Mouse (Mus musculus): ENCODE measurements around the gene Pard6b. TPM values are rescaled to one million over a fixed set of nuclear protein-coding genes. Genes with fewer than 3 reads are reported as not detected.

The Pard6b gene
- polyA plus RNA-seq, 1 experiment from 2014 or later = 9.2 TPM

DNA sequence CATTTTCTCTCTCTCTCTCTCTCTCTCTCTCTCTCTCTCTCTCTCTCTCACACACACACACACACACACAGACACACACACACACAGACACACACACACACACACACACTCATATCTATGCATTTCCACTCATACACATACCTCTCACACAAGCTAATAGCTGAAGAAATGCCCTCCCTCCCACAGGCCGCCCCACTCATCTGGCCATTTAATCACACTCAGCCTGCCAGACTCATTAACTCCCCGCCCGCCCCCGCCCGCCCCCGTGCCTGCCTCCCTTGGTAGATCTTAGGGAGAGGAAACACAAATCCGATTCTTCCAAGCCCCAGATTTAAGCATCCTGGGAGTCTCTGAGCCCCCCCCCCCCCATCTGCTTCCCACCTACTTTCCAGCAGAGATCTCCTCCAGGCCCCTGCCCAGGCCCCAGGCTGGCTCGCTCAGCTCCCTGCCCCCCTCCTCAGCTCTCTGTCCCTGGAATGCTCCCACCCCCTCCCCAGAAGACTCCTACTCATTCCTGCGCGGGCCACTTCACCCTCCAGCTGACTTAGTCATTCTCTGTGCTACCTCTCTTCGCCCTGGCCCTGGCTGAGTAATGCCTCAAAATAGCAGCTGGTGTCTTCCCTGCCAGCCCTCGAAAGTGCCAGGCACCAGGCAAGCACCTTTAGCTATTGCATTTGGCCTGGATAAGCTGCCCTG, 8.2 kb upstream of the Pard6b start:
- Histone ChIP-seq H3K4me2 (ENCODE audit: low read length) (no peak overlapping the region), H3K4me1 (ENCODE audit: control insufficient read depth, insufficient read depth, low read length) (no peaks in the 10 kb centered on the region), H3K27ac (replicated peaks; ENCODE audit: low read depth, low read length) (no peak overlapping the region), H3K27me3 (ENCODE audit: control insufficient read depth, insufficient read depth, low read length) (no peaks in the 10 kb centered on the region), H3K4me3 (replicated peaks; ENCODE audit: low read depth, low read length) (no peak overlapping the region), H3K9ac (replicated peaks; ENCODE audit: low read length) (no peak overlapping the region), H3K36me3 (ENCODE audit: control insufficient read depth, insufficient read depth, low read length) (no peaks in the 10 kb centered on the region), H3K9me3 (ENCODE audit: control insufficient read depth, low read length) (no peaks in the 10 kb centered on the region)
- 0 out of 2 replicates have a peak, but pooled peaks have one; percentile 20 for ATAC-seq (ENCODE audit: low FRiP score, low TSS enrichment)
- no peak for DNase-seq
- WGBS = 7% methylated on average over 12 of the region's 12 CpGs

DNA sequence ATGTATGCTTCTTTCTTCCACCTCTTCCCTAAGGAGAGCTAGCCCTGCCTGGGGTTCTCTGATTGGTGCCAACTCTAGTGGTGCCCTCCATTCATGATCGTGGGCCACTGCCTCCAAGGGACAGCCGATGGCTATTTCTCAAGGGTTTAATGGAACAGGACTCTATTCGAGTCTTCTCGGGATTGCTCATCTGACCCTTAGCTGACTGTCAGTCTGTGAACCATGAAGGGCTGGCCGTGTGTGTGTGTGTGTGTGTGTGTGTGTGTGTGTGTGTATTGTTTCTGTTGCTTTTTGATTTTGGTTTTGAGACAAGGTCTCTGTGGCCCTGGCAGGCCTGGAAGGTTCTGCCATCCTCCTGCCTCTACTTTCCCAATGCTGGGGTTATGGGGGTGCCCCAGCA, 7.1 kb upstream of the Pard6b start:
- H3K36me3 ChIP-seq (ENCODE audit: control insufficient read depth, insufficient read depth, low read length) = no peaks in the 10 kb centered on the region
- WGBS = 54% methylated on average over 5 of the region's 5 CpGs
- no peak for DNase-seq
- H3K9ac ChIP-seq (replicated peaks; ENCODE audit: low read length) = no peak overlapping the region
- no peaks in the 10 kb centered on the region for H3K4me1 ChIP-seq (ENCODE audit: control insufficient read depth, insufficient read depth, low read length)
- no peak overlapping the region for H3K4me2 ChIP-seq (ENCODE audit: low read length)
- H3K9me3 ChIP-seq (ENCODE audit: control insufficient read depth, low read length) = no peaks in the 10 kb centered on the region
- no peak overlapping the region for H3K4me3 ChIP-seq (replicated peaks; ENCODE audit: low read depth, low read length)
- H3K27me3 ChIP-seq (ENCODE audit: control insufficient read depth, insufficient read depth, low read length) = no peaks in the 10 kb centered on the region
- no peak overlapping the region for H3K27ac ChIP-seq (replicated peaks; ENCODE audit: low read depth, low read length)
- no peak for ATAC-seq (ENCODE audit: low FRiP score, low TSS enrichment)

DNA sequence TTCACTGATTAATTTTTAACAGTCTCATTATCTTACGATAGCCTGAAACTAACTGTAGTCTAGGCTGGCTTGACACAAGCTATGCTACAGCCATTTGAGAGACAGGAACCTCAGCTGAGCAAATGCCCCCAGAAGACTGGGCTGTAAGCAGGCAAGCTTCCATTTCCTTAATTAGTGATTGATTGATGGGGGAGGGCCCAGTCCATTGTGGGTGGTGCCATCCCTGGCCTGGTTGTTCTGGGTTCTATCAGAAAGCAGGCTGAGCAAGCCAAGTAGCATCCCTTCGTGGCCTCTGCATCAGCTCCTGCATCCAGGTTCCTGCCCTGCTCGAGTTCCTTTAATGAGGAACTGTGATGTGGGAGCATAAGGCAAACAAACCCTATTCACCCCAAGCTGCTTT, 6.3 kb upstream of the Pard6b start:
- Histone ChIP-seq H3K36me3 (ENCODE audit: control insufficient read depth, insufficient read depth, low read length) (no peaks in the 10 kb centered on the region), H3K9me3 (ENCODE audit: control insufficient read depth, low read length) (no peaks in the 10 kb centered on the region), H3K4me3 (replicated peaks; ENCODE audit: low read depth, low read length) (no peak overlapping the region), H3K27me3 (ENCODE audit: control insufficient read depth, insufficient read depth, low read length) (no peaks in the 10 kb centered on the region), H3K27ac (replicated peaks; ENCODE audit: low read depth, low read length) (no peak overlapping the region), H3K4me2 (ENCODE audit: low read length) (no peak overlapping the region), H3K4me1 (ENCODE audit: control insufficient read depth, insufficient read depth, low read length) (no peaks in the 10 kb centered on the region), H3K9ac (replicated peaks; ENCODE audit: low read length) (no peak overlapping the region)
- 67% methylated on average over 3 of the region's 3 CpGs for WGBS
- ATAC-seq (ENCODE audit: low FRiP score, low TSS enrichment) (no peak), DNase-seq (no peak)

DNA sequence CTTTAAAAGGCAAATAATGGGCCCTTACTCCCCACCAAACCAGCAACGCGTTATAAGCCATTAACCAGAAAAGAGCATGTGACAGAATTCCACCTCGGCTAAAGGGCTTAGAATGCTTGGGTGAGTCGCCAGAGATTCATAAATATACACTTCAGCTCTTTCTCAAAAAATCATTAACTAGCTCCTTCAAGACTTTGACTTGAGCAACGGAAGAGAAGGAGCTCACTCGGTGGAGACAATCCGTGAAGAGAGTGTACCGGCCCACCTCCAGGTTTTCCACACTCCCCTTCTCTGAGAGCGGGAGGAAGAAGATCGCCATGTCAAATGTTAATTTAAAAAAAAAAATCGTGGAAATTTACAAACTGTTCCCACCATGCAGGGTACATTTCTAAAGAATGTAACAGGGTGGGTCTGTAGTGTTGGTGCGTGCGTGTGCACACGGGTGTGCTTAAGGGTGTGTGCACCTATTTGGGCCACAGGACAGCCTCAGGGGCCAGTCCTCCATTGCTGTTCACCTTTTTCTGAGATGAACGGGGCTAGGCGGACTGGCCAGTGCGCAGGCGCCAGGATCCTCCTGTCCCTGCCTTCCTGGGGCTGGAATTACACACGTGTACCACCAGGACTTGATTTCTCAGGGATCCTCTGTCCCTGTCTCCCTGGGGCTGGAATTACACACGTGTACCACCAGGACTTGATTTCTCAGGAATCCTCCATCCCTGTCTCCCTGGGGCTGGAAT, 3.8 kb upstream of the Pard6b start:
- no peak for ATAC-seq (ENCODE audit: low FRiP score, low TSS enrichment)
- Histone ChIP-seq H3K9ac (replicated peaks; ENCODE audit: low read length) (no peak overlapping the region), H3K4me1 (ENCODE audit: control insufficient read depth, insufficient read depth, low read length) (peaks cover 7% of the 10 kb centered on the region; the same call in 1 of the 2 replicates), H3K4me3 (replicated peaks; ENCODE audit: low read depth, low read length) (no peak overlapping the region), H3K27ac (replicated peaks; ENCODE audit: low read depth, low read length) (no peak overlapping the region), H3K27me3 (ENCODE audit: control insufficient read depth, insufficient read depth, low read length) (no peaks in the 10 kb centered on the region), H3K36me3 (ENCODE audit: control insufficient read depth, insufficient read depth, low read length) (no peaks in the 10 kb centered on the region), H3K4me2 (ENCODE audit: low read length) (no peak overlapping the region), H3K9me3 (ENCODE audit: control insufficient read depth, low read length) (no peaks in the 10 kb centered on the region)
- WGBS = 79% methylated on average over 20 of the region's 20 CpGs
- DNase-seq = no peak

DNA sequence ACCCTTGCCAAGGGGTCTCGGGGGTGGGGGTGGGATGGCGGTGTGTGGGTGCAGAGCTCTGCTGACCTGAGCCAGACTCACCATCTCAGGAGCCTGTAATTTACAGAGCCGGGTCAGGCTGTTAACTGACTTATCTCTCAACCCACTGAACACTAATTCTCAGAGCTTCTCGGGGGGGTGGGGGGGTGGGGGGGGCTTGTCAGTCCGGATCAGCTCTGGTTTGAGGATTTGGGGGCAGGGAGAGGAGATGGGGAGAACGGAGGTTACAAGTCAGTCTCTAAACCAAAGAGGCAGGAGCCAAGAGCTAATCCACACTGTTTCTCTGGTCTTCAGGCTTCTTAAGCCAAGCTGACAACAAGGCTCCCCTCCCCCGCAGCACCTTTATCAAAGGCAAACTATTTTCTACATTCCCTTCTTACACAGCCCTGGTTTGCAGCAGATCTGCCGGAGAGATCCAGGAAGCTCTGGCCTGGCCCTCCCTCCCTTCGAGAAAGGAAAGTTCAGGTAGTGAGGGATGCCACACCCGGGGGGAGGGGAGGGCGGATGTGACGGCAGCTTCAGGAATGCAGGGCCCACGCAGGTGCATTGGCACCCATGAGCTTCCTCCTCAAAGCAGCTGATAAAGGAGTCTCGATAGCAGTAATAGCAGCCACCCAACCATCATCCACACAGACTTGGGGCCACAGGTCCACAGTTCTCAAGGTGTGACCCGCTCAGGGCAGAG, 2.5 kb upstream of the Pard6b start:
- no peak overlapping the region for H3K9ac ChIP-seq (replicated peaks; ENCODE audit: low read length)
- no peak overlapping the region for H3K4me2 ChIP-seq (ENCODE audit: low read length)
- no peak overlapping the region for H3K27ac ChIP-seq (replicated peaks; ENCODE audit: low read depth, low read length)
- no peaks in the 10 kb centered on the region for H3K9me3 ChIP-seq (ENCODE audit: control insufficient read depth, low read length)
- no peak for ATAC-seq (ENCODE audit: low FRiP score, low TSS enrichment)
- H3K27me3 ChIP-seq (ENCODE audit: control insufficient read depth, insufficient read depth, low read length) = peaks cover 10% of the 10 kb centered on the region; the same call in 1 of the 2 replicates
- H3K4me3 ChIP-seq (replicated peaks; ENCODE audit: low read depth, low read length) = no peak overlapping the region
- peaks cover 14% of the 10 kb centered on the region; the same call in 1 of the 2 replicates for H3K4me1 ChIP-seq (ENCODE audit: control insufficient read depth, insufficient read depth, low read length)
- 51% methylated on average over 15 of the region's 15 CpGs for WGBS
- H3K36me3 ChIP-seq (ENCODE audit: control insufficient read depth, insufficient read depth, low read length) = no peaks in the 10 kb centered on the region
- DNase-seq = no peak

DNA sequence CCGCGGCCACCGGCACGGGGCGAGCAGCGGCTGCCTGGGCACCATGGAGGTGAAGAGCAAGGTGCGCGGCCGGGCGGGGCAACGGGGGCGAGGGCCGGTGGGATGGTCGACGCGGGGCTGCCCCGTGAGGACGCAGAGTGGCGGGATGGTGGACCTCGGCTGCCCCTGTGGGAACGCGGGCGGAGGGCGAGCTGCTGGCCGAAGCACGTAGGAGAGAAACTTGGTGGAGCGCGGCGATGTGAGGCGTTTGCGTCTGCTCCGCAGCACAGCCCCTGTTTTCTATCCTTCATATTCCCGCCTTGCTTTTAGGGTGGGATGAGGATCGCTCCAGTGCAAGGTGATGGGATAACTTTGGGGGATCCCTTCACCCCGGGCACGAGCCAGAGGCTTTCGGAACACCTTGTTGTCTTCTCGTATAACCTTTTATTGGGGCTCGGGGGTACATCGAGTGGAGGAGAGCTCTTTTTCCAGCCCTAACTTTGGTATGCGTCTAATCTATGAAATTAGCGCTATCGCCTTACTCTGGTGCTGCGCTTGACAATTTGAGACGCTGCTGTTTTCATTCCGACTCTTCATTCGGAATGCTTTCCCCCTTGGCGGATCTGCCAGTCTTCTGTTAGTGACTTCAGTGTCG, 612 bp downstream of the Pard6b start:
- Histone ChIP-seq H3K27me3 (ENCODE audit: control insufficient read depth, insufficient read depth, low read length) (peaks cover 12% of the 10 kb centered on the region; the same call in 1 of the 2 replicates), H3K36me3 (ENCODE audit: control insufficient read depth, insufficient read depth, low read length) (no peaks in the 10 kb centered on the region), H3K27ac (replicated peaks; ENCODE audit: low read depth, low read length) (peak overlapping the region; percentile 90), H3K9me3 (ENCODE audit: control insufficient read depth, low read length) (no peaks in the 10 kb centered on the region), H3K4me3 (replicated peaks; ENCODE audit: low read depth, low read length) (peak overlapping the region; percentile 79), H3K9ac (replicated peaks; ENCODE audit: low read length) (peak overlapping the region; percentile 76), H3K4me1 (ENCODE audit: control insufficient read depth, insufficient read depth, low read length) (peaks cover 14% of the 10 kb centered on the region; the same call in 1 of the 2 replicates), H3K4me2 (ENCODE audit: low read length) (peak overlapping the region; percentile 75)
- ATAC-seq (ENCODE audit: low FRiP score, low TSS enrichment) = no peak
- under 1% methylated on average over 48 of the region's 49 CpGs for WGBS
- peak; percentile 64 for DNase-seq

DNA sequence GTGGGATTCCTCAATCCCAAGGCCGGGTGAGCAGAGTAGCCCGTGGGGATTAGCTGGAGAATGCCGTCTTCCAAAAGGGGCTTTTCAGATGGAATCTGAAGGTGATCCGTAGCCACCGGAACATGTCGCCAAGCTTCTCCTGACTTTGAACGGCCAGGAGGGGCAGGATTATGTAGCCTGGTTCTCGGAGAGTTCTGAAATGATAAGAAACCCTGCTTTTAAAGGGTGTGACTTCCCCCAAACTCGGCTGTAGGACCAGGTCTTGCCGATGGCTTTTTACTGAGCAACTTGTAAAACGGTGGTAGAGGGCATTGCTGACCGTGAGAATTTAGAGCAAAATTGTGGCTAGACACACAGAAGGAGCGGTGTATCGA, 1.1 kb downstream of the Pard6b start:
- no peak for ATAC-seq (ENCODE audit: low FRiP score, low TSS enrichment)

DNA sequence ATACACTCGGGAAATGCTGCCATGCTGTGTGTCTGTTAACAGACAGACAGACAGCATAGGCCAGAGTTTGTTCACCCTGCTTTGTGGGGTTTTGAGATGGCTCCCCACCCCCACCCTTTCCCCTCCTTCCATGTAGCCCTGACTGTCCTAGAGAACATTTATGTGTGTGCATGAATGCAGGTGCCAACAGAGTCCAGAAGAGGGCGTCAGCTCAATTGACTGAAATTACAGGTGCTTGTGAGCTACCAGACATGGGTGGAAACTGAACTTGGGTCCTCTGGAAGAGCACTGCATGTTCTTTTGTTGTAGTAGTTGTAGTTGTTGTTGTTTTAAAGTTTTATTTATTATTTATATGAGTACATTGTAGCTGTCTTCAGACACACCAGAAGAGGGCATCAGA, 2.8 kb downstream of the Pard6b start:
- DNase-seq (no peak), ATAC-seq (ENCODE audit: low FRiP score, low TSS enrichment) (no peak)
- no peak overlapping the region for H3K9ac ChIP-seq (replicated peaks; ENCODE audit: low read length)
- peaks cover 6% of the 10 kb centered on the region for H3K36me3 ChIP-seq (ENCODE audit: control insufficient read depth, insufficient read depth, low read length)
- WGBS = 84% methylated on average over 2 of the region's 2 CpGs
- no peak overlapping the region for H3K4me2 ChIP-seq (ENCODE audit: low read length)
- peaks cover 14% of the 10 kb centered on the region; the same call in 1 of the 2 replicates for H3K4me1 ChIP-seq (ENCODE audit: control insufficient read depth, insufficient read depth, low read length)
- H3K4me3 ChIP-seq (replicated peaks; ENCODE audit: low read depth, low read length) = no peak overlapping the region
- no peak overlapping the region for H3K27ac ChIP-seq (replicated peaks; ENCODE audit: low read depth, low read length)
- H3K27me3 ChIP-seq (ENCODE audit: control insufficient read depth, insufficient read depth, low read length) = peaks cover 12% of the 10 kb centered on the region; the same call in 1 of the 2 replicates
- no peaks in the 10 kb centered on the region for H3K9me3 ChIP-seq (ENCODE audit: control insufficient read depth, low read length)

More for the DNA sequence above, 1.1 kb downstream of the Pard6b start:
- Histone ChIP-seq H3K4me2 (ENCODE audit: low read length) (peak overlapping the region; percentile 75), H3K9me3 (ENCODE audit: control insufficient read depth, low read length) (no peaks in the 10 kb centered on the region), H3K4me3 (replicated peaks; ENCODE audit: low read depth, low read length) (peak overlapping the region; percentile 79), H3K4me1 (ENCODE audit: control insufficient read depth, insufficient read depth, low read length) (peaks cover 14% of the 10 kb centered on the region; the same call in 1 of the 2 replicates), H3K27me3 (ENCODE audit: control insufficient read depth, insufficient read depth, low read length) (peaks cover 12% of the 10 kb centered on the region; the same call in 1 of the 2 replicates), H3K36me3 (ENCODE audit: control insufficient read depth, insufficient read depth, low read length) (no peaks in the 10 kb centered on the region), H3K9ac (replicated peaks; ENCODE audit: low read length) (peak overlapping the region; percentile 76), H3K27ac (replicated peaks; ENCODE audit: low read depth, low read length) (no peak overlapping the region)
- no peak for DNase-seq
- 4% methylated on average over 14 of the region's 14 CpGs for WGBS
